Mouse (Mus musculus) heart, postnatal 10 days (tissue): ENCODE measurements around the gene Ppm1g. TPM values are rescaled to one million over a fixed set of nuclear protein-coding genes. Genes with fewer than 3 reads are reported as not detected.
"Not testable (repeated sequence)": the region's sequence is repeated elsewhere in the genome, so short reads cannot be mapped to it uniquely, and the experiment has no call there.

Experiments
- DNase-seq, 2 experiments: peaks; one replicate each; pipeline ENCODE4 v3.0.0; 2021
- intact Hi-C: fragments of 180-260 bp; cut with DNase I; formaldehyde crosslinking; loops from one replicate; pipeline ENCODE4 v1.15.1; 2025
- total RNA-seq, 2 experiments: library from RNA; stranded (reverse); gene quantifications; 2 replicates each; pipeline ENCODE4 v1.2.3; 2021

Gene Ppm1g
- total RNA-seq, 2 experiments from 2014 or later = 70.1 to 86.9 TPM

DNA sequence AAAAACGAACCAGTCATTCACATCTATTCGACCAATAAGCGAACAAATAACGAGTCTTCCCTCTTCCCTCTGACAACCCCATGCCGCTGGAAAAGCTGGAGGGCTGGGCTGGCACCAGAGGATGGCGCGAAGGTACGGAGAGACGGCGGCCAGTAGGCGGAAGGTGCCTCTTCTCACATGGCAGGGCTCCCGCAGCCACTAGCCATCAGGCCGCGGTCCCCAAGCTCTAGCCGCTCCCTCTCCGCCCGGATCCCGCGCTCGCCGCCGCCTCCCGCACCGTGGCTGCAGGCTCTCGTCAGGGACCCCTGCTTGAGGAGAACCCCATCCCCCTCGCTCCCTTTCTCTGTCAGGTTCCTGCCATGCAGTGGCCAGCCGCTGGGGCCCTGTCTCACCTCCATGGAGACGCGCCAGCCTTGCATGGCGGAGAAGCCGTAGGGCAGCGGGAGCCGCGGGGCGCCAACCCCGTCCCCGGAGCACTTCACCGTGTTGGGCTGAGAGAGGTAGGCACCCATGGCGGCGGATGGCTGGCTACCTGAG lies 508 bp downstream of the Ppm1g start:
- DNase-seq = peak; percentile 64 to 68

DNA sequence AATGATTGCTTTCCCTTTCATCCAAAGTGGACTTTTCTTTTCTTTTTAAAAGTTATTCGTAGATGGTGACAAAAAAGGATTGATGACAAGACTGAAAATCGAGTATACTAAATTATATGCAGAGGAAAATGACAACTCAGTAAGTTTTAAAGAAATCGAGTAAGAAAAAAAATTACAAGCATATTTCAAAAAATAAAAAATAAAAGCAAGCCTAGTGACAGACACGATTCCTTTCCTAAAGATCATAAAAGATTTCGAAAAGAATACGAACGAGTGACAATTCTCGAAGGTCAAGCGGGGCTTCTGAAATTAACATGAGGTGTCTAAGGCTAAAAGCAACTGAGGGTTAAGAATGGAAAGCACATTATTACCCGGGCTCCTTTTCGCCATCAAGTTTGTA lies 1.0 kb downstream of the Ppm1g start:
- intact Hi-C loops = loop anchor here (1.0 to 2.0 kb wide), 2 partner anchors 17 to 109 kb away; partner anchors contain the start of gene Zfp513
- DNase-seq = no peak

More for the DNA sequence above, 508 bp downstream of the Ppm1g start:
- intact Hi-C loops = loop anchor here (1.0 to 2.0 kb wide), 3 partner anchors 17 to 108 kb away; partner anchors contain the start of genes Gm9970 and Zfp513

DNA sequence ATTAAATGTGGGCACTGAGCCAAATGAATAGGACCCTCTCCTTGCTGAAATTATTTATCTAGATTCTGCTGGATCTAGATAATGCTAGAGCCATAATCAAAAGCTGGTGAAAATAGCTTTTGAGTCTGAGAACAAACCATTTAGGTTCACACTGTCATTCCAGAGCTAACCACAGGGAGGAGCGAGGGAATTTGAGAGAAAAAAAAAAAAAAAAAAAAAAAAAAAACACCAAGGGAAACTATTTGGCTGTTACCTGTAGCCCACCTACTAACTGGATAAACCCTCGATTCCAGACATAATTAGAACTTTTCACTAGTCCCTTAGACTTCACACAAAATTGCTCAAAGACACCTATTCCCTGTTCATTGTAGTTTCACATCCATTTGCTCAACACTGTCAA lies 1.4 kb downstream of the Ppm1g start:
- intact Hi-C loops = loop anchor here (1.0 to 2.0 kb wide), 2 partner anchors 16 to 109 kb away; partner anchors contain the start of gene Zfp513
- DNase-seq = peak in 1 of 2 experiments; percentile 45

DNA sequence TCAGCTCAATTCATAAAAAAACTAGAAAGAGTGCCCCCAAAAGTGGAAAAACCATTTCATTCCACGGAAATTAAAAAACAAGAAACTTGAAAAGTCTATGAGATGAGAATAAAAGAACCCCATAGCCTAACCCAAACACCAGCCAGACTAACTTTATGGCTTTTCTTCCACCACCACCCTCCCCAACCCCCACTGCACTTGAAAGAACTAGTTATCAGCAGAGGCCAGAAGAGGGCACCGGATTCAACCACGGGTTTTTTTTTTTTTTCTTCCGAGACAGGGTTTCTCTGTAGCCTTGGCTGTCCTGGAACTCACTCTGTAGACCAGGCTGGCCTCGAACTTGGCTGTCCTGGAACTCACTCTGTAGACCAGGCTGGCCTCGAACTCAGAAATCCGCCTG lies 2.2 kb downstream of the Ppm1g start:
- intact Hi-C loops = loop anchor here (2.0 kb wide), 1 partner anchor 15 kb away; the partner anchor contains the start of gene Zfp513
- no peak for DNase-seq

DNA sequence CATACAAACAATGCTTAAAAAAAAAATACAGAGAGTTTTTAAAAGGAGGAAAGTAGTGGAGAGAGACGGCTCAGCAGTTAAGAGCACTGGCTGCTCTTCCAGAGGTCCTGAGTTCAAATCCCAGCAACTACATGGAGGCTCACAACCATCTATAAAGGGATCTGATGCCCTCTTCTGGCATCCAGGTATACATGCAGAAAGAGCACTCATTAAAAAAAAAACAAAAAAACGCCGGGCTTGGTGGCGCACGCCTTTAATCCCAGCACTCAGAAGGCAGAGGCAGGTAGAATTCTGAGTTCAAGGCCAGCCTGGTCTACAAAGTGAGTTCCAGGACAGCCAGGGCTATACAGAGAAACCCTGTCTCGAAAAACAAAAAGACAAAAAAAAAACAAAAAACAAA lies 3.9 kb downstream of the Ppm1g start:
- DNase-seq, intact Hi-C loops: not testable (repeated sequence)

DNA sequence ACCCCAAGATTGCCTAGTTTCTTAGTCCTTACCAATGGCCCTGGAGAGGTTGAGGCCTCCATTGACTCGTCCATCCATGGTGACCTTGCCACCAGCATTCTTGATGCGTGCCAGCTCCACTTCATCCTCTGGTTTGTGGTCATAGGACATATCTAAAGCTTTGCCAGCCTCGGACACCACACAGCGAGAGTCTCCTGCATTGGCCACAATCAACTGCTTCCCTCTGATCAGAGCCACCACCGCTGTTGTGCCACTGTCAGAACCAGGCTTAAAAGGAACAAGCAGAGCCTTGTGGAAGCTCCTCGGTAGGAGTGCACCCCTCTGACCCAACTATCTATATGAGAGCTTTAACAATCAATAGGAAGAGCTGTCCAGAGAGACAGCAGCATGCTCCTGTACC lies 16.1 kb downstream of the Ppm1g start:
- intact Hi-C loops = no loop called here

DNA sequence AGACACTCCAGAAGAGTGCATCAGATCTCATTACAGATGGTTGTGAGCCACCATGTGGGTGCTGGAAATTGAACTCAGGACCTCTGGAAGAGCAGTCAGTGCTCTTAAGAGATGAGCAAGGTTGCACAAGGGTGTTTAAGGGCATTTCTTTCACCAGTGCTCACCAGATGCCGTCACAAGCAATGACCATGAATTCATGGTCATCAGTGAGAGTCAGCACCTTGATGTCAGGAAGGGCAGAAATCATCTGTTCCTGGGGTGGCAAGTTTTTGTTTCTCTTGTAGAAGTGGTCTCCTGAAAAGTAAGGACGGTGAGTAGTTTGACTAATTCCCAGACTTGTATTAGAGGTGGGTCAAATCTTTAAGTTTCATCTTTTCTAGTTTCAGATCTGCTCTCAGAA lies 16.6 kb downstream of the Ppm1g start:
- intact Hi-C loops = loop anchor here (2.0 kb wide), 1 partner anchor 15 kb away; no protein-coding TSS in a partner anchor
- no peak for DNase-seq

More for the DNA sequence above, 16.1 kb downstream of the Ppm1g start:
- no peak for DNase-seq

DNA sequence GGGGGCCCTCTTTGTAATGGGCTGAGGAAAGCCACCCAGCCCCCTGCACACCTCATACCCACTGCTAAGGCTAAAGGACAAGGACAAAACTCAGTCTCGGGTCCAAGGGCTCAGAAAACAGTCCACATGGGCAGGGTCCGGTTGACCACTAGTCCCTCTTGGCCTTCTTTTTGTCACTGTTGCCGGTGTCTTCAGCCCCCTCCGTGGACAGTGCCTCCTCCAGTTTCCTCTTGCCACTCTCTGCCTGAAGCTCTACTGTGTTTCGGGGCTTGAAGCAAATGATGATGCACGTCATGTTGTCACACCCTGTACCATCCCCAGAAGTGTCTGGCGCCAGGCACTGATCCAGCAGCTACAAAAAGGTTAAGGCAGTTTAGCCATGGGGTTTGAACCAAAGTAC lies 17.6 kb downstream of the Ppm1g start:
- DNase-seq = no peak
- intact Hi-C loops = loop anchor here (2.0 kb wide), 1 partner anchor 16 kb away; no protein-coding TSS in a partner anchor

DNA sequence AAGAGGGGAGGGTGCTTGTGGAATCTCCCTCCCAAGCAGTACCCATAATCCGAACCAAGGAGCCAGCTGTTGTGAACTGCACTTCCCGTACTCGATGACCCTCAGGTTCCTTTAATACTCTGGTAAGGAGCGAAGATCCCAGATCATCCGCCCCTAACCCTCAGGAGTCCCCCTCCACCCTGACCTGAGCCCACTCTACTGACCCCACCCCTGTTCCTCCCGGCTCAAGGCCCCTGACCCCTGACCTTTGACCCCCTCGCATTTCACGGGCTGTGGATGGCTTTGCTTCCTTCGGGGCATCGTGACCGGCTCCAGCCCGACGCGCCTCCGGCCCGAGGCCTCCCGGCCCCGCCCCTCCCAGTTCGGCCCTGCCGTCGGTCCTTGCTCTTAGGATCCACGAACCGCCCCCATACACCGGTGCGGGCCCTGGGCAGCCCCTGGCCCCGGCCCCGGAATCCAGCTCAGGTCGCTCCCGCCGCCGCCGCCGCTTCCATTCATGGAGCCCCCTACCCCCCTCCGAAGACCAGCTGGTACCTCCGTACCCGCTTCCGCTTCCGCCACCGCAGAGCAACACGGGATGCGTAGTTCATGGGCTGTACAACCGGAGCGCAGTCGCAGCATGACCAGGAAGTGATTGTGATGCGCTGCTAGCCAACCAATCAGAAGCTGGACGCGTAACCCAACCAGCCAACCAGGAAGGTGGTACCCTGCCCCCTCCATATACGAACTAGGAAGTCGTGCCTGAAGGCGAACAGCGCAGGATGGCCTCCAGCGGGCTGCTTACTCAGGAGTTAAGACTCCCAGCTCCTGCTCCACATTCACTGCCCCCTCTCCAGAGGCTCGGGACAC lies 18.5 kb downstream of the Ppm1g start, which contains the start of gene Zfp513:
Zfp513 (minus strand) TSS at position 562 of the 849 bp plus-strand sequence.
- DNase-seq = peak; percentile 97 to 98
- intact Hi-C loops = loop anchor here (2.0 kb wide), 1 partner anchor 17 kb away; no protein-coding TSS in a partner anchor

DNA sequence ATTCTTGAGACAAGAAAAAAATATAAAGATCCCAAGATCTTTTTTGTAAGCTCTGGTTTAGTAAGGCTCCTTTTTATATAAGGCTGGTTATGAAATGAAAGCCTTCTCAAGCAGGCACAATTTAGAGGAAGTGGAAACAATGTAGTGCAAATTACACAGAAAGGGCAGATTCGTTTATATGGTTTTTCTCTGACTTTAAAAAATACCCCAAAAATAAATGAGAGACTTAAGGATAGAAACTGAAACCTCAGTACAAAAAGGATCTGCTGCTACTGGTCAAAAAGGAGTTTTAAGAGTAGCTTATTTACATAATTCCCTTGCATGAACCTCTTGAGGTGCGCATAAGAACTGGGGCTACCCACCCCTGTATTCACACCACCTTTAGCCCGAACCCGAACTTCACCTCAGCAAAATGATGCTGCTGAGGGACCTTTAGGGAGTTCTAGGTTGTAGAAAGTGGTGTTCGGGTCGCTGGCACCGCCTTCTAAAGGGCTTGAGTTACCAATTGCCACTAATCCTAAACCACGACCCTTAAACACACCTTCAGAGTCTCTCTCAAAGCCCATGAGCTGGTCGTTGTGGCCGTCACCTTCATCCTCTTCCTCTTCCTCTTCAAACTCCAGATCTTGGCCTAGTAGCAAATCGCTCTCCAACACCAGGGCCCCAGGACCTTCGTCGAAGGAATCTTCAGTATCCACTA lies 19.3 kb downstream of the Ppm1g start:
- intact Hi-C loops = no loop called here
- no peak for DNase-seq

DNA sequence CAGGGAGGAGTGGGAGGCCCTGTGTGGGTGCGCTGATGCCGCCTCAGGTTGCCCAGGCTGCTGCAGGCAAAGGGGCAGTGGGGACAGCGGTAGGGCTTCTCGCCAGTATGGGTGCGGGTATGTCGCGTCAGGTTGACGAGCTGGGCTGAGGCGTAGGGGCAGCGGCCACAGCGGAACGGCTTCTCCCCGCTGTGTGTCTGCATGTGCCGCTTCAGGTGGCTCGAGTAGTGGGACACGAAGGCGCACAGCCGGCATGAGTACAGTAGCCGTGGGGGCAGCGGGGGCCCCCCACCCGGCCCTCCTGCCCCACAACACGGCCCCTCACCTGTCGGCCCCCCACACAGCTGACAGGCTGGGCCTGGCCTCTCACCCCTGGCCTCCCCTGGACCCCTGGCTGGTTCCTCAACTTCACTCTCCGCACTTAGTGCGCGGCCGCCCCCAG lies 20.1 kb downstream of the Ppm1g start:
- intact Hi-C loops = no loop called here

DNA sequence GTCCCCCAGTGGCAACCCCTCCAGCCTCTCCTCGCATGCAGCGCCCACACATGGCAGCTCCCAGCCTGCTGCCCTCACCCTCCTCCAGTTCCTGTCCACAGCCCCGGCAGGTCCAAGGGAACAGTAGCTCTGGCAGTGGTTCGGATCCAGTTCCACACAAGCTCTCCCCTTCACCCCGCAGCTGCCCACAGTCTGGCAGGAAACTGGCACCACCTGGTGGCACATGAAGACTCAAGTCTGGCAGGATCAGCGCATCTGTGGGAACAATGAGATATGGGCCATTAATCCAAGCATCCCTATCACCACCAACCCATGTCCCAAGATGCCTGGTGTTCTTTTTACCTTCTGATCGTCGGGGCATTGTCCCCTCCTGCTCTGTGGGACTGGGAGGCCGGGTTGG lies 20.6 kb downstream of the Ppm1g start:
- intact Hi-C loops = no loop called here
- DNase-seq = no peak

More for the DNA sequence above, 20.1 kb downstream of the Ppm1g start:
- no peak for DNase-seq

DNA sequence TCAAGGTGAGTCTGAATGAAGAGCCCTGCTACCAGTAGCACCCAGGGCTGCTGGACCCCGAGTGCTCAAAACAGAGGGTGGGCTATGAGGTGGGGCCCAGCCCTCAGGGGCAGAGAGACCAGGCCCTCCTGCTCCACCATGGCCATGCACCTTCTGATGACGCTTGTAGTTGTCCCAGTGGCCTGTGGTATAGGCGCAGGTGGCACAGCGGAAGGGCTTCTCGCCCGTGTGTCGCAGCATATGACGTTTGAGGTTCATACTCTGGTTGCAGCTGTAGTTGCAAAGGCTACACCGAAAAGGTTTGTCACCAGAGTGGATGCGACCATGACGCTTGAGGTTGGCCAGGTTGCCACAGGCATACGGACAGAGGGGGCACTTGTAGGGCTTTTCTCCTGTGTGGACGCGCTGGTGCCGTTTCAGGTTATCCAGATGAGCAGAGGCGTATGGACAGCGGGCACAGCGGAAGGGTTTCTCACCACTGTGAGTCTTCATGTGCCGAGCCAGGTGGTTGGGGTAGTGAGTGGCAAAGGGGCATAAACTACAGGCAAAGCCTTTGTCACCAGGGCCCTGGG lies 21.1 kb downstream of the Ppm1g start:
- no peak for DNase-seq
- intact Hi-C loops = no loop called here

DNA sequence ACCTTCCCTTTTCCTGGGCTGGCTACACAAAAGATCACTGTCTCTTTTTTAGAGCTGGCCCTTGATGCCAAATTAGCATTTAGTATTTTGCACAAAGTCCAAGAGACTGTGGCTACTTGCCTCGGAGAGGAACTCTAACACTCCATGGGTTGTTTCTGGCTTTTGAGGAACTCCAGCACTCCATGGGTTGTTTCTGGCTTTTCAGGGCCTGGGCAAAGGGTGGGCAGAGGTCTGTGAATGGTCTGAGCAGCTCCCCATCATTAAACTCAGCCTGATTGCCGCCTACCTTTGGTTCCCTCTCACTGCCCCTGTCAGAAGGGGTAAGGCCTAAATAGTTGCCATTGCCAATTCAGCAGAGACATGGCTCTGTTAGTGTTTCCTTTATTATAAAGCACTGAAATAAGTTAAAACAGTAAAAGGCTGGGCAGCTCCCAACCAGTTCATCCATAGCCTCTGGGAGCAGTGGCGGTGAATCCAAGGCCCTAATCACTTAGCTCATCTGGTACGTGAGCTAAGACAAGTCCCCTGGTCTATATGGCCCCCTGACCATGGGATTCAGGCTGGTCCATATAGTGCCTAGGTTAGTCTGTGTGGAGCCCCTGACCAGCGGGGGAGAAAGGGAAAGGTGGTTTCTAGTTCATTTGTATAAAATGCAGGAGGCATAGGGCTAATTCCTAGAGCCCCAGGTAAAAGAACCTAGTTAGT lies 21.7 kb downstream of the Ppm1g start:
- intact Hi-C loops = no loop called here
- DNase-seq = no peak

DNA sequence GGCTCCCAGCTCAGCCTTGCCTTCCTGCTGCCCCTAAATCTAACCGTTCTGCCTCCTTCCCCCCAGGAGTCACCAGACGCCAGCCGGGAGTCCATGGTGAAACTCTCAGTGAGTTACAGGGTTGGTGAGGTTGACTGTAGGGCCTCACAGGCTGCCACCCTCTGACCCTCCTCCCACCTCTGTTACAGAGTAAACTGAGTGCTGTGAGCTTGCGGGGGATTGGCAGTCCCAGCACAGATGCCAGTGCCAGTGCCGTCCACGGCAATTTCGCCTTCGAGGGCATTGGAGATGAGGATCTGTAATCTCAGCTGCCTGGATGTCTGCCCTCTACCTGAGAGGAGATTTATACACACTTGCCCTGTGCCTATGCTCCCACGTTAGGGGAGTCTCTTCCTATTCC lies 22.3 kb downstream of the Ppm1g start:
- intact Hi-C loops = no loop called here
- DNase-seq = no peak

DNA sequence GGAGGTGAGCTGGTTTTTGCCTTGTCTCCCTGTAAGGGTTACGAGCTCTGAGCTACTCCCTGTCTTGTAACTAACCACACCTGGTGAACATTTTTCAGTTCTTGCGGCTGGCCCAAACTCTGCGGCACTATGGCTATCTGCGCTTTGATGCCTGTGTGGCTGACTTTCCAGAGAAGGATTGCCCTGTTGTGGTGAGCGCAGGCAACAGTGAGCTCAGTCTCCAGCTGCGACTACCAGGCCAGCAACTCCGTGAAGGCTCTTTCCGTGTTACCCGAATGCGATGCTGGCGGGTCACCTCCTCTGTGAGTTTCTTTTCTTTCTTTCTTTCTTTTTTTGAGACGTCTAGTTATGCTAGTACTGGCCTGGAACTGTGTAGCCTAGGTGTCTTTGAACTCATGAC lies 23.4 kb downstream of the Ppm1g start:
- intact Hi-C loops = no loop called here
- DNase-seq = no peak

DNA sequence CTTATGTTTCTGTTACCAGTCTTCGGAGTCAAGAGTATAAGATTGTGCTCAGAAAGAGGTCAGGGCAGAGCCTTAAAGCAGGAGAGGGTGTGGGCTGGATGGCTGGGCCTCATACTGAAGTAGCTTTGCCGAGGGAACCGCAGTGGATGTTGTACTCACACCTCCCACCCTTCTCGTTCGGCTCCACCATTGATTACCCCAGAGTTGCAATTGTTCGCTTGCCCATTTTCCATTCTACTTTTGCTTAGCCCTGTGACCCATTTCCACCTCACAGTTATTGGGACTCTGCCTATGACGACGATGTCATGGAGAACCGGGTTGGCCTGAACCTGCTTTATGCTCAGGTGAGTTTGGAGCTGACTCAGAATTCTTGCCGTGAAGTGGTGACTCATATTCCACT lies 24.3 kb downstream of the Ppm1g start:
- DNase-seq = no peak
- intact Hi-C loops = no loop called here

DNA sequence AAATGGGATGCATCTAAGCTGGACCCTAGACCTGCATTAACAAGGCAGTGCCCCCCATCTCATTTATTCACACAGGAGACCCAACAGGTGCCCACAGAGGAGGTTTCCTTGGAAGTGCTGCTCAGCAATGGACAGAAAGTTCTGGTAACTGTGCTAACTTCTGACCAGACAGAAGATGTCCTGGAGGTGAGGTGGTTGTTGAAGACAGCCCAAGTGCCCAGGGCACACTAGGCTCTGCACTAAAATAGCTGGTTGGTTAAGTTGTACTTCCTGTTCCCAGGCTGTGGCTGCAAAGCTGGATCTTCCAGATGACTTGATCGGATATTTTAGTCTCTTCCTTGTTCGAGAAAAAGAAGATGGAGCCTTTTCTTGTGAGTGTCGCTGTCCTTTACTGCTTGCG lies 24.8 kb downstream of the Ppm1g start:
- intact Hi-C loops = no loop called here
- DNase-seq = no peak

DNA sequence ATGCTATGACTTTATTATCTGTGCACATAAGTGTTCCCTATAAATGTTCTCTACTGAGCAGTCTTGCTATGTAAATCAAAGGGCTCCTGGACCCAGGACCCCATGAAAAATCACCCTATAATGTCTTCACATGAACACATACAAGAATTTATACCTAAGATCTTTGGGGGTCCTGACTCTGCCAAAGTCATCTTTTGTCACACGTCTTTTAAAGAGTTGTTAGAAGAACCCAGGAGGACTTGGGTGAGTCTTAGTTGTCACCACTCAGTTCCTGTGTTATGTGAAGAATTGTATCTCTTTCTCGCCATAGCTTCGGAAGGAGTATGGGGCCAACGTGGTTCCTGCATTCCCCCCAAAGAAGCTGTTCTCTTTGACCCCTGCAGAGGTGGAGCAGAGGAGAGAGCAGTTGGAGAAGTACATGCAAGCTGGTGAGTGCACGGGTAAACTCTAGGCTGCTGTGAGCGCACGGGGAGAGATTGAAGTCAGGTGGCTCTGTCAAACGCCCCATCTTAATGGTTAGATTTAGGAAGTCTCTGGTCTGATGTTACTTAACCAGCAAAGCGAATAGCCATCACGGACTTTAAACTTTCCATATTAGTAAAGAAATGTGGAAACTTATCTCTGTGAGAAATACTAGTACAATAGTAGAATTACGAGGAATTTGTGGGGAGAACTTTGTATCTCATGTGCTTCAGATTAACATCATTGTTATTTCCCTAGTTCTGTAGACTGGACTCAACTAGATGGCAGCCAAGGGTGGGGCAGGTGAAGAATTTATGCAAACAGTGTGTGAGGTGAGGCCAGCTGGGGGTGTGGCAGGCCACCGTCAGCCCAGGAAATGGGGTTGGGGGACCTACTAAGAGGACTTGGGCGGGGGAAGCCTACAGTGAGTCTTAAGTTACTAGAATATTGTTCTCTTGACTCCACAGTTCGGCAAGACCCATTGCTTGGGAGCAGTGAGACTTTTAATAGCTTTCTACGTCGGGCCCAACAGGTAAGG lies 25.7 kb downstream of the Ppm1g start:
- intact Hi-C loops = no loop called here
- no peak for DNase-seq
